Mouse (Mus musculus): Measurements from ENCODE around the gene Zfp710.
"Not testable (repeated sequence)": the region's sequence is repeated elsewhere in the genome, so short reads cannot be mapped to it uniquely, and the experiment has no call there.

Zfp710 gene

GRCm38 (mm10) chr7:80024521-80025390 is at the start of gene Zfp710:
Zfp710 (plus strand) TSS chr7:80024814.
- peak; percentile 80 to 86 for DNase-seq

- DNase-seq, result no peak
These were observed 49.3 kb upstream of the Zfp710 start for GRCm38 (mm10) chr7:79975316-79975715.

DNA sequence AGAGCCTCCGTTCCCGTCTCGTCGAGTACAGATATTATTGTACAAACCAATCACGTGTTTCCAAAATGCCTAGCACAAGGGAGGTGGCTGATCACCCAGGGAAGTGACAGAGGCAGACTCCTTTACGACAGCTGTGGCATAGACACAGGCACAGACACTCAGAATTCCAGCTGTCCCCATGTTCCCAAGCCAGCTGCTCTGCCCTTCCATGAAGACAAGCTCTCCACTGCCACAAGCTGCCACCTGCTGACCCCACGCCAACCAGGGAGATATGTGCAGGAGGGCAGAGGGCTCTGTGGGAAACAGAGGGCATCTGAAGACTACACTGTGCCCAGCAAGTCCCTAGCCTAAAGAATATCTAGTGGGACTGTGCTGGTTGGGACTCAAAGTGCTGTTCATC is 37.9 kb upstream of the Zfp710 start:
- no peak for DNase-seq

- no peak for DNase-seq
These were observed 36.9 kb upstream of the Zfp710 start for GRCm38 (mm10) chr7:79987745-79988144.

GRCm38 (mm10) chr7:79988466-79988865 is 36.1 kb upstream of the Zfp710 start:
- not testable (repeated sequence) for DNase-seq

DNA sequence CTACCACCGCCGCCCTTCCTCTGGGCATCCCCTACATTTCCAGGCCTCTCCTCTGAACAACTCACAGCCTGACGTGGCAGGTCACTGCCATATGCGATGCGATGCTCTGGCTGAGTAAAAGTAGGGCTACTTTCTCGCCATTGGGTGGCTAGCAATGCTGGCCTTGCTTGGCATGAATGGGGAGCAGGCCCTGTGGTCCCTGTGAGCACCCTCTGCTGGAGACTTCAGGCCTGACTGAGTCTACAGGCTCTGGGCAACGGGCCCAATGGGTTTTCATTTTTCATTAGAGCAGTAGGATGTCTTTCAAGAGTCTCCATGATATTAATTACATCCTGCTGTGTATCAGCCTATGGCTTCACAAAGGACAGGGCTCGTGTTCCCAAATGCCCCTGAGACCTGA is 30.1 kb upstream of the Zfp710 start:
- peak; percentile 85 for DNase-seq

DNA sequence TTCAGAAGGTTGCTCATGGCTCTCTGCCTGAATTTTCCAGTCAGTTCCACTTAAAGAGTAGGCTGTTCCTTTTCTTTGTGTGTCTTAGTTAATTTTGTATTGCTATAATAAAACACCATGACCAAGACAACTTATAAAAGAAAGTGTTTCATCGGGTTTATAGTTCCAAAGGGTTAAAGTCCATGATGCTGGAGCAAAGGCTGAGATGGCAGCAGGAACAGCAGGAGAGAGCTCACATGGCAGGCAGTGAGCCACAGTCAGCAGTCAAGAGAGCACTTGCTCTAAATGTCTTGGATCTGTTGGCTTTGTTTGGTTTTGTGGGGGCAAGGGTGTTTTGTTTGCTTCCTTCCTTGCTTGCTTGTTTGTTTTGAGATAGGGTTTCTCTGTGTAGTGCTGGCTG is 26.9 kb upstream of the Zfp710 start:
- no peak for DNase-seq

GRCm38 (mm10) chr7:80002353-80003055 is 22.1 kb upstream of the Zfp710 start:
- peak; percentile 88 to 92 for DNase-seq

GRCm38 (mm10) chr7:80004776-80005554 is 19.6 kb upstream of the Zfp710 start:
- DNase-seq, result peak; percentile 64 to 74

DNA sequence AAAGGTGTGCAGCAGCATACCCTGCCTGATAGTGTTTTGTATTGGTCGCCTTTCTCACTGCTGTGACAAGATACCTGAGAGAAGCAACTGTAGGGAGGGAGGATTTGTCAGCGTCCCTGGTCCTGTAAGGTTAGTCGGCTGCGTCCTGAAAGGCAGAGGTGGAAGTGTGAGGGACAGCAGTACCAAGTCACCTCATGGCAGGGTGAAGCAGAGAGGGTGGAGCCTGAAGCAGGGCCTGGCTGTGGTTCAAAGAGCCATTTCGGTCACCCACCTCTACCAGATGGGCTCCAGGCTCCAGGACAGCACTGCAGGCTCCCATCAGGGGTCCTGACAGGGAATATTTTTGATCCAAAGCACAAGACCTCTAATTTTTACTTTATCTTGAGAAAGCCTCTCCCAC is 13.9 kb upstream of the Zfp710 start:
- DNase-seq, result no peak

- peak; percentile 71 to 76 for DNase-seq
These were observed 13.1 kb upstream of the Zfp710 start for GRCm38 (mm10) chr7:80011470-80011869.

GRCm38 (mm10) chr7:80013884-80014550 is 10.6 kb upstream of the Zfp710 start:
- DNase-seq, result no peak

DNA sequence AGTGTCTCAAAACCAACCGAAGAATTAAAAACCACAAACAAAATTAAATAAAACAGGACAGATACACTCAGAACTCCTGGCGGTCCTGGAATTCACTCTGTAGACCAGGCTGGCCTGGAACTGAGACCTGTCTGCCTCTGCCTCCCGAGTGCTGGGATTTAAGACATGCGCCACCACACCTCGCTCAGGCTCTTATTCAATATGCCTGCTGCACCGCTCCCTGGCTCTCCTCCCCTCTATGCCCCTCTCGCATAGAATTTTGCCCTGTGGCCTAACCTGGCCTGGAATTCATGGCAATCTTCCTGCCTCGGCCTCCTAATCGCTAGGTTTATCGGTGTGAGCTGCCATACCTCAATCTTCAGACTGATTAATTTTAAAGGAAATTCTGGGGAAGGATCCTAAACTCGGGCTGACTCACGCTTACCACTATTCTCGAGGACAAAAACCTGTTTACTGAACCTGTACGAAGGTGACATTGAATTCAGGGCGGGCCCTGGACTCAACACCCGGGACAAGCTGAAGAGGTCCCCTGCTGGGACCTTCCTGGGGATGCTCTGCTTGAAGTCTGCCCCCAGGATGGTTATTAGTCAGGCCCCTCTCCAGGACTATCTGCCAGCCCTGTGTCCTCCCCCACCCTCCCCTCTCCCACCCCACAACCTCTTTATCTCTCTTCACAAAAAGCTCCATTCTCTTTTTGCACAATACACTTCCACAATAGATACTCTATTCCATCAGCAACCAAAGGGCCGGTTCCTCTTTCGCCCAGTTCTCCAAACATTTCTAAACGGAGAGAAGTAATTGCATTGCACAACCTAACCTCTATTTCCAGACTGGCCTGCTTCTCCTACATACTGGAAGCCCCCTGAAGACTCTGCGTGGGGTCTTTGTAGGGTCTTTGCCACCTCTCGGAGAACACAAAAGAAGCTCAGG is 9.5 kb upstream of the Zfp710 start:
- DNase-seq, result no peak

GRCm38 (mm10) chr7:80018506-80019452 is 5.8 kb upstream of the Zfp710 start:
- no peak for DNase-seq

- peak; percentile 51 to 57 for DNase-seq
These were observed 786 bp upstream of the Zfp710 start for GRCm38 (mm10) chr7:80023621-80024435.

GRCm38 (mm10) chr7:80025391-80026117 is 940 bp downstream of the Zfp710 start:
- DNase-seq, result peak in 1 of 2 experiments; percentile 48

GRCm38 (mm10) chr7:80026118-80026989 is 1.7 kb downstream of the Zfp710 start:
- DNase-seq, result peak; percentile 75 to 78

Data from cerebellum, postnatal 10 days (tissue).